Mouse (Mus musculus) urinary bladder, postnatal 10 days (tissue): Measurements from ENCODE around the gene Uroc1.

ENCODE experiments used
- DNase-seq: peaks from one replicate; pipeline ENCODE4 v3.0.0; 2022; ENCODE audit warnings: low spot score

Uroc1 gene

DNA sequence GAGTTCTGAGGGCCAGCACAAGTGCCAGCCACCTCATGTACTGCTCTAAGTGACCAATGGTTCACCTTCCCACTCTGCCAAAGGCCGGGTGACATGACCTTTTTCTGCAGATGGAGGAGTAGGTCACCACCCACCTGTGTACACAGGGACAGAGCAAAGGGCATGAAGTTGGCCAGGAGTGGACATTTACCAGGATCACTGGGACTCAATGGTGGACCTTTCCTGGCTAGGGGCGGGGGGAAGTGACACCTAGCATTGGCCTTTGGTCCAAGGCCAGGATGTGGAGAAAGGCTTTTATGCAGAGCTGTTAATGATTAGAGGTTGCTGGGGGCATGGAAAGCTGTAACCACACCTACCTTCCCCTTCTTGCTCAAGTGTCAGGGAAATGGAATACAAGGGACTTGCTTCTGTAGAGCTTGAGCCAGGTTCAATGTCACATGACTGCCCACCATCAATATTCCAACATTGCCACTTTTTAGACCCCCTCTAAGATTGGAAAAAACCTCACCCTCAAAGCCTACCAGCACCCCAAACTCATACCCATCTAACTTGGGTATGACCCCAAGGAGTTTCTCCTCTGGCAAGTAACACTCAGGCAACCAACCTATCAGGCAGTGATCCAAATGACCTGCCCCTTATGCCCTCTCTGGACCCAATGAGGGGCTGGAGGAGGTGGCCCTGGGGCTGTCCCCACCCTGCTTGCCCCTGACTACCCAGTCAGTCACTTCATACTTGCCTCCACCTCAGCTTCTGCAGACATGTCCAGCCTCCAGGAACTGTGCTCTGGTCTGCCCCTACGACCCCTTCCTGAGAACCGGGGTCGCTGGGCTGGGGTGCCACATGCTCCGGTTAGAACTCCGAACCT lies at the start of gene Uroc1:
Gene Uroc1, plus strand, starts transcription at position 724 of the 865 bp plus-strand sequence.
- DNase-seq = no peak

DNA sequence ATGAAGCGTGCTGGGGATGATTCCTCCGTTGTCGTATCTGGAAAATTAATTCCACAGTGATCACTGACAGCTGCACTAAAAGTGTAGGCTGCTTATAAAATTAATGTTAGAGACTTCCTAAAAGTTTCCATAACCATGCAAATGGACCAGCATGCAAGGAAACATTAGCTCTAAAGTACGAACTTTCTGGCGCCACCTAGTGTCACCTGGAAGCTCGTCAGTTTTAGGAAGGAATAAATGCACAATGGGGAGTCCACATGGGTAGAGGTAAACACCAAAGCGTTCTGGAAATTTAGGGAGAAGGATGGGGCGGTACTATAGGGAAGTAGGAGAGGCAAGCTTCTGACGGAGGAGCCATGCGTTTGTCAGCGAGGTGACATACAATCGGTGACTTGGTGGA lies 44.8 kb upstream of the Uroc1 start:
- no peak for DNase-seq

- no peak for DNase-seq
Observed at GRCm38 (mm10) chr6:90300919-90301318, 32.2 kb upstream of the Uroc1 start, which contains the start of gene BC048671. Gene BC048671 (plus strand): TSS chr6:90301219.

DNA sequence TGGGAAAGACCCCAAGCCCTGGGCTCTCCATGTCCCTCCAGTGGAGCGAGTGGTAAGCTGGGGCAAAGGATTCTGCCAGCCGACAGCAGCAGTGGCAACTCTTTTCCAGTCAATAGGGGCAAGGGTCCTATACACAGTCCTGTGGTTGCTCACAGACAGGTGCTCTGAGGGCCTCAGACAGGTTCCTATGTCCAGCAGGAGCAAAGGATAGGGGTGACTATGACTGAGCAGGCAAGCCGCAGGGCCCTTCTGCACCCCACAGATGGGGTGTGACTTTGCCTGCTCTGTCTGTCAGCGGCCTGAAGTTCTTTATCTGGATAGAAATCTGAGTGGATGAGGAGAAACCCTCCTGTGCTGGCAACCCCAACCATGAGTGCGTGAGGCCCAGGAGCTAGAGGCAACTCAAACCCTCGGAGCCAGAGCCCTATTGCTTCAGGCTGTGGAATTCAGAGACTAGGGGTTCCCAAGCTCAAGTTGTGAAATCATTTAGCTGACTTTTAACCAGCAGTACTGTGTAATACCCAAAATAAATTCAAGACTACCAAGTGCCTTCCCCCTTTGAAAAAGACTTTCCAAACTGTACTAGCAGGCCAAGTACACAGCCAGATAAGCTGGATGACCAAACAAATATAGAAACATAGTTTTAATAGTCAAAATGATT lies 26.6 kb upstream of the Uroc1 start:
- DNase-seq = no peak

GRCm38 (mm10) chr6:90308839-90309778 lies 24.0 kb upstream of the Uroc1 start:
- DNase-seq = no peak

GRCm38 (mm10) chr6:90315961-90316360 lies 17.1 kb upstream of the Uroc1 start:
- no peak for DNase-seq

- DNase-seq = no peak
Observed at GRCm38 (mm10) chr6:90317510-90318258, 15.4 kb upstream of the Uroc1 start.

DNA sequence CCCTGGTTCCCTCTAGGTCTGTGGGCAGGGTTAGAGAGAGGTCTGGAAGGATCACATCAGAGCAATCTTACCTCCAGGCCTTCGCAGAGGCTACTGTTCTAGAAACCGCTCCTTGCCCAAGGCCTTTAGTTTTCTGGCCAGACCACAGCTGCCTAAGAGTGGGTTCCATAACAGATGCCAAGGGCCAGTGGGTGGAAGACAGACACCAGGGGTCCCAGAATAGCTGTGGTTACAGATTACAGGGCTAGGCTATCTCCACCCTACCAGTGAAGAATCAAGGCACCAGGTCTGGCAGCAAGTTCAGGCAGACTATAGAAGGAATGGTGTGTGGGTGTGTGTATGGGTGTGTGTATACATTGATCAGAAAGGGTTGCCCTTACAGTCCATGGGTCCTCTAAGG lies 14.1 kb upstream of the Uroc1 start:
- DNase-seq = no peak

DNA sequence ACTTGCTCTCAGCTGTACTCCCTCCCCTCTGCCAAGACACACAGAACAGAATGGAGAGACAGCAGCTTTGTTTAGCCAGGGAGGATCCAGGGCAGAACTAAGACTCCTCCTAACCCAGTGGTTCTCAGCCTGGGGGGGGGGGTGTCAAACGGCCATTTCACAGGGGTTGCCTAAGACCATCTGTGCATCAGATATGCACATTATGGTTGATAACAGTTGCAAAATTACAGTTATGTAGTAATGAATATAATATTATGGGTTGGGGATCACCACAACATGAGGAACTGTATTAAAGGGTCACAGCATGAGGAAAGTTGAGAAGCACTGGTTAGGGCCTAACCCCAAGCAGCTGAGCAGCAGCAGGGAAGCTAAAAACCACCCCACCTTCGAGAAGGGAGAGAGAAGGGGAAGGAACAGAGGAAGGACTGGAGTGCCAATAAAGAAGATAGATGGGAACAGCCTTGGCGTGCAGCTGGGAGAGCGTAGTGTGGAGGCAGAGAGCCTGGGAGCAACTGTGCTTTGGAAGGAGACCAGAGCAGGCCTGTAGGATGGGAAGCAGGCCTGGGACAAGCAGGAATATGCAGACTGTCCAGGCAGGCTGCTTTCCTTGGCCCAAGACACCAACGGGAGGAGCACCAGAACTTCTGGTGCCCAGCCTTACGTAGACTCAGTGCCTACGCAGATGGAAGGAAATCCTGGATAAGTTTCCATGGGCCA lies 13.5 kb upstream of the Uroc1 start:
- DNase-seq = no peak

- DNase-seq = no peak
Observed at GRCm38 (mm10) chr6:90320429-90320828, 12.7 kb upstream of the Uroc1 start.

- no peak for DNase-seq
Observed at GRCm38 (mm10) chr6:90321811-90322210, 11.3 kb upstream of the Uroc1 start.

GRCm38 (mm10) chr6:90324026-90324425 lies 9.1 kb upstream of the Uroc1 start:
- no peak for DNase-seq

DNA sequence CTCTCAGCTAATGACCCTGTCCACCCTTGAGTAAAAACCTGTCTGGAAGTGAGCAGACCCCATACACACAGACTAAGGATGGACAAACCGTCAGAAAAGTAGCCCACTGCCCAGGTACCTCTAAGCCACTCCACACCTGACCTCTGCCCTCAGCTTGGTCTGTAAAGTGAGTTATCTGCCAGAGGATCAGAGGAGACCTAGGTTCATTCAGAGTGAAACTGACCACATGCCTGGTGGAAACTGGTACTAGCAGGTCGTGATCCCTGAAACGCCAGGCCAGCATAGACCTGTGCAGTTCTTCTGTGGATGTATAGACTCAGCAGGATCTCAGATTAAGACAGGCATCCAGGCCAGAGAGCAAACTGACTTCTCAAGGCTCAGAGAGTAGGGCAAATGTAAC lies 8.6 kb upstream of the Uroc1 start:
- no peak for DNase-seq

GRCm38 (mm10) chr6:90324991-90325390 lies 8.1 kb upstream of the Uroc1 start, which contains the start of gene Chst13:
Gene Chst13 (minus strand): TSS chr6:90325185.
- DNase-seq = no peak

GRCm38 (mm10) chr6:90327670-90328069 lies 5.4 kb upstream of the Uroc1 start:
- DNase-seq = no peak

DNA sequence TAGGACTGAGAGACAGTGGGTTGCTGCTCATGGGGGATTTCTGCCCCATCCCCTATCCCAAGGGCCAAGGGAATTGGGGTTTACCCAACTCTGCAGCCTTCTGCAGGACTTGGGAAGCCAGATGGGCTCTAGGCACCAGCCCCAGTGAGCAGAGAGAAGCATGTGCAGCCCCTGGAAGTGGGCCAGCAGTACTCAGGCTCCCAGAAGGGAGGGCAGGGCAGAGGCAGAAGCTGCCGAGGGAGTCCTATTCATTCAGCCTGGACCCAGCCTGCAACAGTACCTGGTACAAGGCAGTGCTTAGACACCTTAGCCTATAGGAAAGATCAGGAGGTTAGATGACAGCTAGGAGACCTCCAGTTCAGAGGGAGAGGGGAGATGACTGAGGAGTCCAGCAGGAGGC lies 3.1 kb upstream of the Uroc1 start:
- no peak for DNase-seq

- no peak for DNase-seq
Observed at GRCm38 (mm10) chr6:90334244-90334643, 1.2 kb downstream of the Uroc1 start.

GRCm38 (mm10) chr6:90342343-90342742 lies 9.3 kb downstream of the Uroc1 start:
- no peak for DNase-seq

DNA sequence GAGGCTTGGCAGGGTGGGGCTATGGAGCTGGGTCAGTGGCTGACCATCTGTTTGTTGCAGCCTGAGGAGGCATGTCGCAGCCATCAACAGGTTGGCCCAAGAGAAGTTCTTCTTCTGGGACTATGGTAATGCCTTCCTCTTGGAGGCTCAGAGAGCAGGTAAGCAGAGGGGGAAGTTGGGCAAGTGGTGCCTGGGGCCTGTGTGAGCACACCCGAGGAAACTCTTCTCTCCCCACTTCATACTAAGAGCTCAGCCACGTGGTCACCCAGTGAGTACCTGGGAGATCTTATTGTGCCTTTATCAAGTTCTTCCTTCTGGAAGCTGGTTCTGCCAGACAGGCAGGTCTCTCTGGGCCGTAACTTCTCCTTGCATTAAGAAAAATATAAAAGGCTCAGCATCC lies 14.1 kb downstream of the Uroc1 start:
- no peak for DNase-seq

- DNase-seq = no peak
Observed at GRCm38 (mm10) chr6:90348500-90348899, 15.4 kb downstream of the Uroc1 start.

DNA sequence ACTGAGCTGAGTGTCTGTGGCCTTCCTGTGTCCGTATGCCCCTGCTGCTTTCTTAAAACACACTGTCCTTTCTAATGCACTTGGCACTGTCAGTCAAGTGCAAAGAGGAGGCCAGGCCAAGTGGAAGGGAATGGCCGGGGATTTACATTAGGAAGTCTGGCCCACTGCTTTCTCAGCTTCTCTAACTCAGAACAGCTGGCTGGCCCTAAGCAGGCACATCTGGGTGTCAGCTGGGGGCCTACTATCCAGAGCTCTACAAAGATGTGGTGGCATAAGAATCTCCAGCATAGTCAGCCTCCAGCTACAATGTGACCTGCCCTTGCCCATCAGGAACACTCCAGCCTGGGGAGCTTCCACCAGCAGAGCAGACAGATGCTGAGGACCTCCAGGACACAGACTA lies 16.9 kb downstream of the Uroc1 start:
- DNase-seq = no peak
